Mouse (Mus musculus): ENCODE data around the gene Mindy4.

The Mindy4 gene

DNA sequence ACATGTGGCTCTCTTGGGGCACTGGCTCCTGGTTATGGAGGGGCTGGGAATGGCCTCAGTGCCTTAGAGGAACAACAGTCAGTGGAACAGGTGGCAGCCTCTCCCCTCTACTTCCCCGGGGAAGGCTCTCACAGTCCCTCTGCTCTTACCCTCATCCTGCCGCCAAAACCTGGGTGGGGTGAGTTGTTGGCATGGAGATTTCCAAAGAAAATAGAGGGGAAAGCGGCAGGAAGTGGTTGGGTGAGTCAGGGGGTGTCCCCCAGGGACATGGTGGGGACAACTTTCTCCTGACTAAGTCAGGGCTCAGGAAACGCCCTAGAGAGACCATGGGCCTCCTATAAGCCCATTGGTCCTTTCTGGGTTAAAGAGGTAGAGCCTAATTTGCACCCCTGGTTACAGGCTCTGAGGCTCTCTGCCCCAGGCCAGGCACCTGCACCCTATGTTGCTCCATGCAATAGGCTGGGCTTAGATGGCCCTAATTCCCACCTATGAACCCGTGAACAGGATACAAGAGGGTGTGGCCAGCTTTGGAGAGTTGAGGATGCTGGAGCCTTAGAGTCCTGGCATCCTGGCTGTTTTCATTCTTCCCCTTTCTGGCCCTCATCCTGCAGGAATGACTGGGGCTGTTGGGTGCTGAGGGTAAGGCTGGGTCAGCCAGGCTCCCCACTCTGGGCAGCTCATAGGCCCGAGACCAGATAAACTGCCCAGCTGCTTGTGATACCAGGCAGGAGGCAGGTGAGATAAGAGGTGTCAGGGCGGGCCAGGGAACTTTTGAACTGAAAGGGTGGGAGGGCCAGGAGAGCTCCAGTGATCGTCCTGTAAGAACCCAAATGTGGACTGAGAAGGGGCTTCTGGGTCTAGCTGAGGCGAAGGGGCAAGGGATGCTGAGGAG is 136.0 kb downstream of the Mindy4 start:
- DNase-seq (ENCODE audit: low spot score in 2 of 2), result no peak

DNA sequence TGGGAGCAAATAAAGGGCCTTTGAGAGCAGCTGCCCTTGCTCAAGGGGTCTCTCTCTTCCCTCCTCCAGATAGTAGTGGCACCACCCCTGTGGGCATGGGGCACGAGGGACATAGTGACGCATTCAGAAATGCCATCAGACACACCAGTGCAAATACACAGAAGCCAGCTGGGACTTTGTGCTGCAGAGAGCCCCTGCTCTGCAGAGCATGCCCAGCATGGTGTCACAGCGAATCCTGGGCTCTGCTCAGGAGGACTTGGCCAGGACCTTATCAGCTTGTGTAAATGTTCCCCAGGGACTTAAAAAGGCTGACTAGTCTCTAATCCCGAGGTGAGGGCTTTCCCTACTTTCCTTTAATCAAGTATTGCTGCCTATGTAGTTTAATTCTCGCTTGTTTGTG is 138.5 kb downstream of the Mindy4 start:
- no peak for DNase-seq (ENCODE audit: low spot score in 2 of 2)

DNA sequence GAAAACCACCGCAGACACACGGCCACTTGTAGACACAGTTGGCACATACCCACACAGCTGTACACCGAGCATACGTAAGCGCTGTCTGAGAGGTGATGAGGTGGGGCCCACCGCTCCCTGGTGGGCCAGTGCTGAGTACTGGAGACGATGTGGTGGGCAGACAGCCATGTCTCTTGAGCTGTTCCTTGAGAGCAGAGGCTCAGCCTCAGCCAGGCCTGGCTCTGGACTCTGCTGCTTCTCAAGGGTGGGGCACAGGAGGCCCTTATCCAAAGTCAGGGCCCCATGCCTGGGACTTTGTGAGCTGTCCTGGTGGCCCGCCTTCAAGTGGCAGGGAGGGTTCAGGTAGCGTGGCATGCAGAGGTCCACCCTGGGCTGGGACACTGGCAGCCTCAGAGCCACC is 139.1 kb downstream of the Mindy4 start:
- DNase-seq (ENCODE audit: low spot score in 2 of 2), result no peak

DNA sequence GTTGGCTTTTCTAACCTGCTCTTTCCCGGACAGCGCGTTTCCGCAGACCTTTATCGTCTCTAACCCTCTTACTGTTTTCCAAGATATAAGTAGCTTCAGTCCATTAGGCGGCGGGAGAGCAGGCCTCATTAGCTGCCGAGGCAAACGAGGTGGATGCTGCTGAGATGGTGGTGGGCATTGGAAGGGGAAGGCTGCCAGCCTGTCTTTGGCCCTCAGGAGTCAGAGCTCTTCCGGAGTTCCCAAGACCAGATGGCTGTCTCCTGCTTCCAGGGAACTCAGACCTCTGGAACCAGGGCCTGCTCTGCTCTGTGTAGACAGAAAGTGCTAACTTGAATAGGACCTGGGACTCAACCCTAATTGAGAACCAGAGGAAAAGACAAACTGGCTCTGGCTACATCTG is 140.3 kb downstream of the Mindy4 start:
- DNase-seq (ENCODE audit: low spot score in 2 of 2), result no peak

DNA sequence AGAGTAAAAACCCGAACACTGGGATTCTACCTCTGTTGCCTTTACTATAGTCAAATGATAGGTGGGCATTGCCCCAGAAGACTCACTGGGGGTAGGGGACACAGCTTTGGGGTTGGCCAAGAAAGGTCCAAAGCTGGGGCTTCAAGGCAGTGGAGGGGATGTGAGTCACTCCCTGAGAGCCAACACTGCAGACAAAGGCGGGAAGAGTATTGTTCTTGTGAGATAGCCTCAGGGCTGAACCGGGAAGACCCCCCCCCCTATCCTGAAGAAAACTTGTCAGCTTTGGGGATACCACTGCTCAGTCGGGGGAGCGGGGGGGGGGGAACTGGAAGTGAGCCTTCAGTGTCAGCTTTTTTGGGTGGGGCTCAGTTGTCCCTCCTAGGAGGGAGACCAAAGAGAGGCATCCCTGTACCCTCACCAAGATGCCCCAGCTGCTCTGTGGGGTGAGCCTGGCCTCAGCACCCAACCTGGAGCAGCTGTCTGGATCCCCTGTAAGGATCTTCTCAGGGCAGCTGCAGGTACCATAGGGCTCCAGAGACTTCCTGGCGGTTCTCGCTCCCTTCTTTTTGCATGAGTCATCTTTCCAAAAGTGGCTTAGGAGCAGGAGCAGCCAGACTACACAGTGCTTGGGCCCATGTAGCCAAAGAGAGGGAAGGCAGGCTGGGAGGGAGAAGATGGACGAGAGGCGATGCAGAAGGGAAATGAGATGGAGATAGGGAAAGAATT is 141.3 kb downstream of the Mindy4 start:
- DNase-seq (ENCODE audit: low spot score in 2 of 2), result no peak

DNA sequence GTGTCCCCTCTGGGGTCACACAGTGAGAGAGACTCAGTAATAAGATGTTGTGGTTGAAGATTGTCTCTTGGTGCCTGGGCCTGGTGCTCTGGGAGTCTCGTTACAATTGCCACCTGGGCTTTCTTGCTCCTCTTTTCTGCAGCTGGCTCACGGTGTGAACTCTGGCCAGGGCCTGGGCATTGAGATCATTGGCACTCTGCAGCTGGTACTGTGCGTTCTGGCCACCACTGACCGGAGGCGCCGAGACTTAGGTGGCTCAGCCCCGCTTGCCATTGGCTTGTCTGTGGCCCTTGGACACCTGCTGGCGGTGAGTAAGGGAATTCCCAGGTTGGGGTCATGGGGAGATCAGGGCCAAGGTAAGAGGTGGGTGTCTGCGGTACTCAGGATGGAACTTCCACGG is 142.1 kb downstream of the Mindy4 start:
- no peak for DNase-seq (ENCODE audit: low spot score in 2 of 2)

DNA sequence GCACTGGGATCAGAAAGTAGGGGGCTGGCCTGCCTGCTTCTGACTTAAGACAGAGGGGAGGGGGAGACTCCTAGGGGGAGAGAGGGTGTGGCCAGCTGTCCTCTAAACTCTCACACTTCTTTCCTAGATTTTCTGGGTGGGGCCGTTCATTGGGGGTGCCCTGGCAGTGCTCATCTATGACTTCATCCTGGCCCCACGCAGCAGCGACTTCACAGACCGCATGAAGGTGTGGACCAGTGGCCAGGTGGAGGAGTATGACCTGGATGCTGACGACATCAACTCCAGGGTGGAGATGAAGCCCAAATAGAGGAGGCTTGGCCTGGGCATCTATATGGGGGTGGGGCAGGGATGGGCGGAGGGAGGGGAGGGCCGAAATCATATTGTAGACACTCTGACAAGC is 143.3 kb downstream of the Mindy4 start:
- no peak for DNase-seq (ENCODE audit: low spot score in 2 of 2)

DNA sequence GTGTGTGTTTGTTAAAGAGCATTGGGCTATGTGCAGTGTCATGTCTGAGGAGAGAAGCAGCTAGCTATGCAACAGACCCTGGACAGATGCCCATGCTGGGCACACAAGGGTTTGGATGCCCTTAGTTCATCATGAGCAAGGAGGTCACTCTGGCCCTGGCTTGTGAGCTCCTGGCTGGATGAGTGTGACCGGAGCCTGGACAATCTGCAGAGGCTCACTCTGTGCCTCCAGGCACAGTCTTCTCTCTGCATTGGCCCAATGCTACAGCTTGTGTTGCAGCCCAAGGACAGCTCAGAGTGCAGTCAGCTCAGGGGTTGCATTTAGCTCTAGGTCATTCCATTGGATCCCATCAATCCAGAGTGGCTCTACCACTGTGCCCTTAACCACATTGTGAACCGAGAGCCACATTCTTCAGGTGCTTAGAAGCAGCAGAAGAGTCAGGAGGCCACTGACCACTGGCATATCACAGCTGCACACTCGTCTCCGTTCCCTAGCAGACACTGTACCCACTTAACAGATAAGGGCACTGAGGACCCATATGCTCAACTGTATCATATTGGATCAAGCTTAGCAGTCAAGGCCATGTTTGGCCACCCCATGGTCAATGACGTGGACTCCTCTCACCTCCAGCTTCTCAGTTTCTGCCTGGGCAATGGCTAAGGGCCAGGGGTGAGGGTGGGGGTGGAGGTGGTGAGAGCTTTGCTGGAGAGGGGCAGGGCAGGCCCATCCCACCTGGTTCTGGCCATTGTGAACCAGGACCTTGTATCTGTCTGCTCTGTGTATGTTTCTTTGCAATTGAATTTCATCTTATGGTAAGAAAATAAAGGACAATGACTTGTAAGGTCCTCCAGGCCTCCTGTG is 144.8 kb downstream of the Mindy4 start:
- peak in 1 of 2 experiments; percentile 55 for DNase-seq (ENCODE audit: low spot score in 2 of 2)

DNA sequence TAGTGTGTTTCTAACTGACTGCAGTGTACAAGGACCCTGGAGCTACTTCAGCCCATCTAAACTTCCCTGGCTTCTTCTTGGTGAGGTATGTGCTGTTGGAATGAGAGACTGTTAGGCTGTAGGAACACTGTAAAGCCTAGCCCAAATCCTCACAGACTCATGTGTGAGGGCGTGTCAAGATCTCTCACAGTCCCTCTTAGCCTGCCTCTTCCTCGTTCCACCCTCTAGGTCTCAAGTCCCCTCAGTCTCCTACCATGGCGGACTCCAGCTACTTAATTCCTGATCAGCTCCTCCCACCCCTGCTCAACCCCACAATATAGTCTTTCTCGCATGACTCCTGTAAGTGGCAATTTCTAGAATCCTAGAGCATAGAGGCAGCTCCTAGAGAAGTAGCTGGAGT is 146.0 kb downstream of the Mindy4 start:
- no peak for DNase-seq (ENCODE audit: low spot score in 2 of 2)

DNA sequence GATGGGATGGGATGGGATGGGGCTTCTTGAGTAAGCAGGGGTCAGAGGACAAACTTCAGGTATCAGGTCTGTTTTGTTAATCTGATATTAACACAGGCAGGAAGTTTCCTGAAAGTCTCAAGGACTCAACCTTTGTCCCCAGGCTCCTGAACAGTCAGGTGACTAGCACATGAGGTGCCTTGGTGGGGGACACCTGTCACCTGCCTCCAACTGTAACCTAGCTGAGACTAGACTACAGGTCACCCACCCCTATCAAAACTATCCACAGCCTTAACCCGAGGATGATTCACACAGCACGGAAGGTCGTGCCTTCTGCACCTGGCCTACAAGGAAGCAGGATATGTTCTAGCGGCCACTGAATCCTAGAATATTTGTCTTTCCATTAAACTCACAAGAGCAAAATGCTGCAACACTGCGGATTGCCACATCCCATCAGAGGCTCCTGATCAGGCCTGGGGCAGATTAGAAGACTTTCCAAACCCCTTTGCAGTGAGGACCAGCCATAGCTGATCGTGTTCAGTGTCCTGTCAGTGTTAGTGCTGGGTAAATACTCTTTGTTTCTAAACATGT is 147.3 kb downstream of the Mindy4 start:
- DNase-seq (ENCODE audit: low spot score in 2 of 2), result peak in 1 of 2 experiments; percentile 47

DNA sequence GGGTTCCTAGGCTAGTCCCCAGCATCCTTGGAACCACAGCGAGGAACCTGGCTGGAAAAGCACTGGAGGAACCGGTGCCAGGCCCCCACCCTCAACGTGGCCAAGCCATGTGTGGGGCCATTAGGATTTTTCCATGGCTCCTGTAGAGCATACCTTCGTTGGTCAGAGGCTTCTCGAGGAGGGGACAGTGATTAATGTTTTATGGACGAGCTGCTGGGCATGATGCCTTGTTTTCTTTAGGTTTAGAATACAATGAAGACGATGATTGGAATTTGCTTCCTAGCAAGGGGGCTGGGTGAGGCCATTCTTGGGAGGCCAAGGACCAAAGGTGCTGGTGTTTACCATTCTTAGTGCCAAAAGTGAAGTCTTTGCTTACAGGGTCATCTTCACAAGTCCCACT is 148.5 kb downstream of the Mindy4 start:
- no peak for DNase-seq (ENCODE audit: low spot score in 2 of 2)

DNA sequence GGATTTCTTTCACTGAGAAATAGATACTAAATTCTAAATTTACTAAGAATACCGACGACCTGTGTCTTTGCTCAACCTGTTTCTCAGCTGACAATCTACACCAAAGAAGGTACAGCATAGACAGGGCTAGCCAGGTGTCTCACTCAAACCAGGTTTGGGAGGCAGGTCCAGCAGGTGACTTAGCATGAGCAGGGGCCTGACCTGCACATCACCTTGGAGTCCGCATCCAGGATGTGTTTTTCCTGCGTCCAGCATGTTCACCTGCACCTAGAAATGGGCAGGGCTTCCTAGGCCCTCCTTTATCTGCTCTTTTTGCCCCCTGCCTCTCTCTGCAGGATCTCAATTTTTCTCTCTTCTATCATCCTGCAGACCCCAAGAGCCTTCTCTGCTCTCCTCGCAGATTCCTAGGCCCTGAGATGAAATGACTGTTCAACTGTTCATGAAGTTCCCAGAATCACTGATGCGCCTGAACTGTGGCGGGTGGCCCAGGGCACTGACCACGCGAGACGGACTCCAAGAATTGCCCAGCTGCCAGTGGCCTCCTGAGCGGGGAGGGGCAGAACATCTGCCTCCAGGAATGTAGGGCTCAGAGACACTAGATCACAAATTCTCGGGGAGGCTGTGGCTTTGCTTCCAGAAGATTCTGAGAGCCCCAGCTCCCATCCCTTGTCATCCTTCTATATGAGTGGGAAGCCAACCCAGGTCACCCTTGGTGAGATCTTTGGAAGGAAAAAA is 150.7 kb downstream of the Mindy4 start:
- no peak for DNase-seq (ENCODE audit: low spot score in 2 of 2)

DNA sequence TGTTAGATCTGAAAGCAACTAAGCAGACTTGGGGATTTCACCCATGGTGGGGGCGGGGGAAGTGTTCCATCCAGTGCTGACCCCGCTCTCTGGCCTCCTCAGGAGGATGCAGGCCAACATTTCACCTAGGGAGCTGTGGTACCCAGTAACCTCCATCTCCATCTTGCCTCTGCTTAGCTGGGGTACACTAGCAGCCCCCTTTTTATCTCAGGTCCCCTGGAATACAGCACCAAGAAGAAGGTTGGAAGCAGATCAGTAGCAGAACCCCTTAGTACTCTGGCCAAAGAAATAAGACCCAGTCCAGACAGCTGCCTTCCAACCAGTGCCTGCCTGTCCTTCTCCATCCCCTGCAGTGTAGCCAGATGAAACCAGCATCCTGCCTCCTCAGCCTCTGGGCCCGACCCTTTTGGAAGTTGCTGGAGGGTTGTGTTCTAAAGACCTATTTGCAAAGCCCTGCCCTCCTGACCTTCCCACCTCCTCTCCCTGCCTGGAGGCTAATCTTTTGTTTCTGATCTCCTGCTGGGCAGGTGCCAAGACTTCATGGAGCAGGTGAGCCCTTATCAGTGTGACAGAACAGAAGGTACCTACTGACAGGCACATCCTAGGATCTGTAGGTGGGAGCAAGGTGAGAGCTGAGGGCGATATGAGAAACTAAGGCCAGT is 151.4 kb downstream of the Mindy4 start:
- DNase-seq (ENCODE audit: low spot score in 2 of 2), result no peak

DNA sequence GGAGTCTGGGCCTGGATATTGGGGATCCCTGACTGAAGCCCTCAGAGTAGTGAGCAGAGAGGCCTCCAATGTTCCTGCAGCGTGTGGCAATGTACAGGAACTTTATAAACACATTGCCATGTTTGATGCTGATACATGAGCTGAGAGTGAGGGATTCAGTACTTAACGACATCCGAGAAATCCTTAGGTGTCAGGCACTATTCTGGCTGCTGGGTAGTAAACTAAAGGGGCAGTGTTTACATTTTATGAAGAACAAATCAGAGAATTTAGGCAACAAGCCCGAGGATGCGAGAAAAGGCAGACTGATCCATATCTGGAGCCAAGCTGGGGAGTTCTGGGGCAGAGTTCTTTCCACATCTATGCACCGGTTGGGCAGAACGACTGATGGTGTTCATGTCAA is 152.4 kb downstream of the Mindy4 start:
- DNase-seq (ENCODE audit: low spot score in 2 of 2), result no peak

DNA sequence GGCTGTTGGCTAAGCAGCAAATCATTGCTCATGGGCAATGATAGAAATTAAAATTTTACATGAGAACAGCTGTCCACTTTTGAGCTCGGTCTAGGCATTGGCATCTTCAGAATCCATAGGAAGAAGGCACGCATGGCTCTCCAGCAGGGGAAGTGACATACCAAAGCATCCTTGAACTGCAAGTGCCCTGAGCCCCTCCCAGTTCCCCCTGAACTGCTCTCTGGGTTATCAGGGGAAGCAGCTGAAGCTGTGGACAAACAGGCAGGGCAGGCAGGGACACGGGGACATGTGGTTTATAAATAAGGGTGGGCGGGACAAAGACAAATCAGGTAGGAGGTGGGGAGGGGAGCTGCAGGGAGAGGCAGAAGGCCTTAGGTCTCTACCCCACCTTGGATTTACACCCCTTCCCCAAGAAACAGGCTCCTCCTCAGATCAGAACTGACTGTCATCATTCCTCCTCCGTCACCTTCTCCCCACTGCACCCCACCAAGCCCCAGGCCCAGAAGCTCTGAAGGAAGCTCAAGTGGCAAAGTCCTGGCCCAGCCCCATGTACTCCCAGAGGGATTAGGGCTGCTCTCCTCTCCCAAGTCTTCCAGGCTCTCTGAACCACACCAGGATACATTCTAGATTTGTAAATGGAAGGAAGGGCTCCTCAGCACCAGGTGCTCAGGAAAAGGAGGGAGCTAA is 153.0 kb downstream of the Mindy4 start:
- no peak for DNase-seq (ENCODE audit: low spot score in 2 of 2)

DNA sequence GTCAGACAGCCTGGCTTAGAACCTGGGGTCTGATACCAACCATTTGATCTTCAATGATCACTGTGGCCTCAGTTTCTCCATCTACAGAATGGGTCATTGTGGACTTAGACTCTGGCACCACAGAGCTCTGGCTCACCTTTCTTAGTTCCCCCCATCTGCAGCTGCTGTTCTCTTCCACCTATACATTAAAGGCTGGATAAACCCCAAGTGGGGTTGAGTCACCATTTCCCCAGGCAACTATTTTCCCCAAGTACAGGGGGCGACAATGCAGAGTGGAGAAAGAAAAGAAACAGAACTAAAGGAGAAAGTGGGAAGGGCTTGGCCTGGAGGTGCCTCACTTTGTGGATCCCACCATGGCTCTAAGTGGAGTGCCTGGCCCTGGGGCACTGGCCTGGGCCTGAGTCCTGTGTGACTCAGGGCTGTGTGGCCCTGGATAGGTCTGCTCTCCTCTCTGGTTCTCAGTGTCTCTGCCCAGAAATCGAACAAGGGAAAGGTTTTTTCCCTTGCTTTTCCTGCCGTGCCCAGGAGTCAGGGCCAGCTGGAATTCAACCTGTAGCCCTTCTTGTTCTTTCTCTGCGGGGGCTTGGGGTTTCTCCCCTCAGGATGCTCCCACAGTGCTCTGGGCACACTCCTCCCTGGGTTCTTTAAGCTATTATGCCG is 153.9 kb downstream of the Mindy4 start:
- no peak for DNase-seq (ENCODE audit: low spot score in 2 of 2)

DNA sequence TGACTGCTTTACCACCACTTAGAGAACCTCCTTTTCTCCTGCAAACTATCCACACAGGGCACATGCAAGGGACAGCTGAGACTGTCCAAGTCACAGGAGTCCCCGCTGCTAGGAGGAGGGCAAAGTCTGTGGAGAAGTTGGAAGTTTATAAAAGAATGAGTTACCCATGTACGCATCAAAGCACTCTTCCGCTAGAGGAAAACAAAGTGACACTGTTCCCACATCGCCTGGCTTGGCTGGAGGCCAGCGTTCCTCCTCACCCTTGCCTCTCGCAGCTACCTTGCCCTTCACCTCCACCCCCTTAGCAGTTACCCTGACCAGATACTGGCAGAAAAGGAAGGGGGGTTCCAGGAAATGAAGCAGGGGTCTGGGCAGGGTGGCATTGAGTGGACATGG is 154.5 kb downstream of the Mindy4 start:
- no peak for DNase-seq (ENCODE audit: low spot score in 2 of 2)

DNA sequence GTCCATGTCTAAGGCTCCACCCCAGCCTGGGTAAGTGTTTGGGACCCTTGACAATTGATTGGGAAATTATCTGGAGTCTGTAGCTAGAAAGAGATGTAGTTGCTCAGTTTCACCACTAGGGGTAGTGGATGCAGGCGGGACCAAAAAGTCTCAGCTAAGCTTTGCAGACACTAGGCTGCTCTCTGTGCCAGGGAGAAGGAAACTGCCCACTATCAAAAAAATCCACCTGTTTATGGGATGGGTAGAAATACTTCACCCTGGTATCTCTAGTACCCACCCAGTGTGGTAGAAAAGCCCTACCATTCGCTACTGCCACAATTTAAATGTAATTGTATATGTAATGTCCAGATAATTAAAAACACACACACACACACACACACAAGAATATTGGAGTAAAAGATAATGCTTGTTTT is 155.6 kb downstream of the Mindy4 start:
- DNase-seq (ENCODE audit: low spot score in 2 of 2), result no peak

DNA sequence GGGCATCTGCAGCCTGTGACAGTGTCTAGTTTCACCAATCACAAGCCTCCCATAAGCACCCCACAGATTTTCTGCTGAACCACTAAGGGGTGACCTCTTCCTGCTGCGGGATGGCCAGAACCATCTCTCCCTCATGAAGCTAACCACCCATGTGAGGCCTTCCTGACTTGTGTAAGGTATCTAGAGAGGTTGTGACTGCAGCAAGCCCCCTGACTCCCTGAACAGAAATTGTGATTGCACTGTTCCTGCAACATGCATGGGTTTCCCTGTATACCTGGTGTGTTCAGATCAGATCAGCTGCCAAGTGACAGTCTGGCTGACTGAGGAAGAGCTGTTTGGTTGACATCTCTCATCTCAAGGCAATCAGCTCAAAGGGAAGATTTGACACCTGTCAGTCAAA is 159.5 kb downstream of the Mindy4 start:
- DNase-seq (ENCODE audit: low spot score in 2 of 2), result no peak

DNA sequence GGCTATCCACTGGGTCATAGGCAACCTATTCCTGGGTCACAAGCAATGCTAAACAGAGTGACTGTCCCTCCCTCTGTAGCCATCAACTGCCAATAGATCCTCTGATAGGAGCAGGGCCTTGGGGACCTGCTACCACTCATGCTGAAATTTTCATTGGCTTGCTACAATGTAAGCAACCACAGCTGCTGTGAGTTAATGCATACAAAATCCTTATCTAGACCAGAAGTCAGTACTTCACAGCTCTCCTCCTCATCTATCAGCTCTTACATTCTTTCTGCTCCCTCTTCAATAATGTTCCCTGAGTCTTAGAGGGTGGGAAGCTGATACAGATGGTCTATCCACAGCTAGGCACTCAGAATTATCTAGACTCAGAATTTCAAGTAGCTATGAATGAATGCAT is 163.9 kb downstream of the Mindy4 start:
- DNase-seq (ENCODE audit: low spot score in 2 of 2), result no peak
